Mouse (Mus musculus): ENCODE data around the gene Cd9. TPM values are rescaled to one million over a fixed set of nuclear protein-coding genes. Genes with fewer than 3 reads are reported as not detected.

The Cd9 gene
- 116 and 118 TPM in 2 replicates for polyA plus RNA-seq (2014; fragmentation: Nextera tagmentation; extraction: Ambion mirVana)

- Histone ChIP-seq H3K27me3 (ENCODE audit: control insufficient read depth, insufficient read depth, low read length) (peaks cover 9% of the 10 kb centered on the region; the same call in 1 of the 2 replicates), H3K9me3 (ENCODE audit: control insufficient read depth, low read length) (no peaks in the 10 kb centered on the region), H3K4me2 (replicated peaks; ENCODE audit: low read depth, low read length) (peak within 1 kb of the TSS; percentile 73), H3K4me3 (ENCODE audit: low read length) (peak within 1 kb of the TSS; percentile 58), H3K9ac (ENCODE audit: low read depth, low read length) (peak within 1 kb of the TSS; percentile 60), H3K4me1 (ENCODE audit: control insufficient read depth, insufficient read depth, low read length) (0 out of 2 replicates have a peak, but pooled peaks cover 4% of the 10 kb centered on the region), H3K27ac (ENCODE audit: low read depth, low read length) (peak within 1 kb of the TSS; percentile 71), H3K36me3 (ENCODE audit: control insufficient read depth, insufficient read depth, low read length) (0 out of 2 replicates have a peak, but pooled peaks cover 4% of the 10 kb centered on the region)
- ATAC-seq (ENCODE audit: low FRiP score, low TSS enrichment) = peak; percentile 86
- WGBS = under 1% methylated on average over 57 of the region's 61 CpGs
Observed at GRCm38 (mm10) chr6:125494092-125494871, at the start of gene Cd9. Gene Cd9, minus strand, starts transcription at chr6:125494791.

- H3K4me1 ChIP-seq (ENCODE audit: control insufficient read depth, insufficient read depth, low read length) = no peaks in the 10 kb centered on the region
- no peaks in the 10 kb centered on the region for H3K9me3 ChIP-seq (ENCODE audit: control insufficient read depth, low read length)
- no peak overlapping the region for H3K9ac ChIP-seq (ENCODE audit: low read depth, low read length)
- 89% methylated on average over 6 of the region's 6 CpGs for WGBS
- H3K4me2 ChIP-seq (replicated peaks; ENCODE audit: low read depth, low read length) = no peak overlapping the region
- no peak overlapping the region for H3K4me3 ChIP-seq (ENCODE audit: low read length)
- no peak overlapping the region for H3K27ac ChIP-seq (ENCODE audit: low read depth, low read length)
- no peak for ATAC-seq (ENCODE audit: low FRiP score, low TSS enrichment)
- H3K27me3 ChIP-seq (ENCODE audit: control insufficient read depth, insufficient read depth, low read length) = no peaks in the 10 kb centered on the region
- H3K36me3 ChIP-seq (ENCODE audit: control insufficient read depth, insufficient read depth, low read length) = no peaks in the 10 kb centered on the region
Observed at GRCm38 (mm10) chr6:125541296-125541695, 46.7 kb upstream of the Cd9 start.

- H3K4me3 ChIP-seq (ENCODE audit: low read length) = no peak overlapping the region
- WGBS = 83% methylated on average over 6 of the region's 6 CpGs
- no peaks in the 10 kb centered on the region for H3K4me1 ChIP-seq (ENCODE audit: control insufficient read depth, insufficient read depth, low read length)
Observed at GRCm38 (mm10) chr6:125540826-125541225, 46.2 kb upstream of the Cd9 start.

GRCm38 (mm10) chr6:125540199-125540598 lies 45.6 kb upstream of the Cd9 start:
- no peak overlapping the region for H3K27ac ChIP-seq (ENCODE audit: low read depth, low read length)
- 88% methylated on average over 10 of the region's 10 CpGs for WGBS
- H3K9me3 ChIP-seq (ENCODE audit: control insufficient read depth, low read length) = no peaks in the 10 kb centered on the region
- no peak overlapping the region for H3K9ac ChIP-seq (ENCODE audit: low read depth, low read length)
- no peaks in the 10 kb centered on the region for H3K27me3 ChIP-seq (ENCODE audit: control insufficient read depth, insufficient read depth, low read length)
- no peak for ATAC-seq (ENCODE audit: low FRiP score, low TSS enrichment)
- H3K4me2 ChIP-seq (replicated peaks; ENCODE audit: low read depth, low read length) = no peak overlapping the region
- no peaks in the 10 kb centered on the region for H3K36me3 ChIP-seq (ENCODE audit: control insufficient read depth, insufficient read depth, low read length)
- H3K4me3 ChIP-seq (ENCODE audit: low read length) = no peak overlapping the region
- no peaks in the 10 kb centered on the region for H3K4me1 ChIP-seq (ENCODE audit: control insufficient read depth, insufficient read depth, low read length)

More at GRCm38 (mm10) chr6:125540826-125541225, 46.2 kb upstream of the Cd9 start:
- no peak for ATAC-seq (ENCODE audit: low FRiP score, low TSS enrichment)
- H3K27ac ChIP-seq (ENCODE audit: low read depth, low read length) = no peak overlapping the region
- H3K36me3 ChIP-seq (ENCODE audit: control insufficient read depth, insufficient read depth, low read length) = no peaks in the 10 kb centered on the region
- H3K4me2 ChIP-seq (replicated peaks; ENCODE audit: low read depth, low read length) = no peak overlapping the region
- H3K9ac ChIP-seq (ENCODE audit: low read depth, low read length) = no peak overlapping the region
- H3K9me3 ChIP-seq (ENCODE audit: control insufficient read depth, low read length) = no peaks in the 10 kb centered on the region
- H3K27me3 ChIP-seq (ENCODE audit: control insufficient read depth, insufficient read depth, low read length) = no peaks in the 10 kb centered on the region

- Histone ChIP-seq H3K4me2 (replicated peaks; ENCODE audit: low read depth, low read length) (no peak overlapping the region), H3K27me3 (ENCODE audit: control insufficient read depth, insufficient read depth, low read length) (no peaks in the 10 kb centered on the region), H3K36me3 (ENCODE audit: control insufficient read depth, insufficient read depth, low read length) (no peaks in the 10 kb centered on the region), H3K4me3 (ENCODE audit: low read length) (no peak overlapping the region), H3K9me3 (ENCODE audit: control insufficient read depth, low read length) (no peaks in the 10 kb centered on the region), H3K27ac (ENCODE audit: low read depth, low read length) (no peak overlapping the region), H3K9ac (ENCODE audit: low read depth, low read length) (no peak overlapping the region), H3K4me1 (ENCODE audit: control insufficient read depth, insufficient read depth, low read length) (no peaks in the 10 kb centered on the region)
- no peak for ATAC-seq (ENCODE audit: low FRiP score, low TSS enrichment)
- WGBS = 45% methylated on average over 8 of the region's 8 CpGs
Observed at GRCm38 (mm10) chr6:125539423-125539822, 44.8 kb upstream of the Cd9 start.

- WGBS = 85% methylated on average over 5 of the region's 5 CpGs
- H3K36me3 ChIP-seq (ENCODE audit: control insufficient read depth, insufficient read depth, low read length) = no peaks in the 10 kb centered on the region
- no peak for ATAC-seq (ENCODE audit: low FRiP score, low TSS enrichment)
- no peaks in the 10 kb centered on the region for H3K4me1 ChIP-seq (ENCODE audit: control insufficient read depth, insufficient read depth, low read length)
- H3K27me3 ChIP-seq (ENCODE audit: control insufficient read depth, insufficient read depth, low read length) = no peaks in the 10 kb centered on the region
- H3K27ac ChIP-seq (ENCODE audit: low read depth, low read length) = no peak overlapping the region
- H3K9me3 ChIP-seq (ENCODE audit: control insufficient read depth, low read length) = no peaks in the 10 kb centered on the region
- no peak overlapping the region for H3K4me2 ChIP-seq (replicated peaks; ENCODE audit: low read depth, low read length)
- H3K9ac ChIP-seq (ENCODE audit: low read depth, low read length) = no peak overlapping the region
- H3K4me3 ChIP-seq (ENCODE audit: low read length) = no peak overlapping the region
Observed at GRCm38 (mm10) chr6:125538469-125538868, 43.9 kb upstream of the Cd9 start.

- H3K36me3 ChIP-seq (ENCODE audit: control insufficient read depth, insufficient read depth, low read length) = no peaks in the 10 kb centered on the region
- no peak for ATAC-seq (ENCODE audit: low FRiP score, low TSS enrichment)
- H3K9ac ChIP-seq (ENCODE audit: low read depth, low read length) = no peak overlapping the region
- no peaks in the 10 kb centered on the region for H3K27me3 ChIP-seq (ENCODE audit: control insufficient read depth, insufficient read depth, low read length)
- no peak overlapping the region for H3K27ac ChIP-seq (ENCODE audit: low read depth, low read length)
- no peaks in the 10 kb centered on the region for H3K9me3 ChIP-seq (ENCODE audit: control insufficient read depth, low read length)
- 79% methylated on average over 5 of the region's 5 CpGs for WGBS
- H3K4me2 ChIP-seq (replicated peaks; ENCODE audit: low read depth, low read length) = no peak overlapping the region
- no peaks in the 10 kb centered on the region for H3K4me1 ChIP-seq (ENCODE audit: control insufficient read depth, insufficient read depth, low read length)
- H3K4me3 ChIP-seq (ENCODE audit: low read length) = no peak overlapping the region
Observed at GRCm38 (mm10) chr6:125534990-125535389, 40.4 kb upstream of the Cd9 start.

- H3K9me3 ChIP-seq (ENCODE audit: control insufficient read depth, low read length) = no peaks in the 10 kb centered on the region
- 88% methylated on average over 11 of the region's 11 CpGs for WGBS
- H3K27me3 ChIP-seq (ENCODE audit: control insufficient read depth, insufficient read depth, low read length) = no peaks in the 10 kb centered on the region
- no peaks in the 10 kb centered on the region for H3K4me1 ChIP-seq (ENCODE audit: control insufficient read depth, insufficient read depth, low read length)
- H3K4me2 ChIP-seq (replicated peaks; ENCODE audit: low read depth, low read length) = no peak overlapping the region
- no peaks in the 10 kb centered on the region for H3K36me3 ChIP-seq (ENCODE audit: control insufficient read depth, insufficient read depth, low read length)
- H3K27ac ChIP-seq (ENCODE audit: low read depth, low read length) = no peak overlapping the region
- no peak overlapping the region for H3K9ac ChIP-seq (ENCODE audit: low read depth, low read length)
- ATAC-seq (ENCODE audit: low FRiP score, low TSS enrichment) = no peak
- no peak overlapping the region for H3K4me3 ChIP-seq (ENCODE audit: low read length)
Observed at GRCm38 (mm10) chr6:125533104-125533650, 38.6 kb upstream of the Cd9 start.

- no peaks in the 10 kb centered on the region for H3K27me3 ChIP-seq (ENCODE audit: control insufficient read depth, insufficient read depth, low read length)
- H3K4me1 ChIP-seq (ENCODE audit: control insufficient read depth, insufficient read depth, low read length) = no peaks in the 10 kb centered on the region
- 74% methylated on average over 5 of the region's 5 CpGs for WGBS
- H3K9ac ChIP-seq (ENCODE audit: low read depth, low read length) = no peak overlapping the region
- no peak overlapping the region for H3K4me2 ChIP-seq (replicated peaks; ENCODE audit: low read depth, low read length)
- no peaks in the 10 kb centered on the region for H3K36me3 ChIP-seq (ENCODE audit: control insufficient read depth, insufficient read depth, low read length)
- no peak overlapping the region for H3K27ac ChIP-seq (ENCODE audit: low read depth, low read length)
- H3K9me3 ChIP-seq (ENCODE audit: control insufficient read depth, low read length) = no peaks in the 10 kb centered on the region
- H3K4me3 ChIP-seq (ENCODE audit: low read length) = no peak overlapping the region
- ATAC-seq (ENCODE audit: low FRiP score, low TSS enrichment) = no peak
Observed at GRCm38 (mm10) chr6:125529479-125529878, 34.9 kb upstream of the Cd9 start.
